Mouse (Mus musculus): Measurements from ENCODE around the gene Sqstm1.

GRCm38 (mm10) chr11:50198219-50198846 is 12.3 kb downstream of the Sqstm1 start:
- TF ChIP-seq CTCF (IDR thresholded peaks at IDR 0.05; ENCODE audit: extremely low read depth, insufficient read length, insufficient replicate concordance, low read depth, low read length), result no peak
- no peak for TF ChIP-seq POLR2A (IDR thresholded peaks at IDR 0.05; ENCODE audit: low read depth, low read length)
